Mouse (Mus musculus) liver, embryonic 16.5 days (tissue): ENCODE measurements at regions not wholly inside any gene's neighbourhood (a gene's known extent, or its start where the extent isn't known, plus 50 kb on each side); places are given as distances from the start of the nearest gene placed in this dataset.

Experiments used
- ATAC-seq: fragments of 200-750 bp; cut with Nextera tagmentation; 2 replicates; pipeline ENCODE4 v1.8.0; 2017; ENCODE audit warnings: low read depth, mild to moderate bottlenecking, moderate number of reproducible peaks, moderate library complexity
- H3K27ac ChIP-seq: fragments of 300-500 bp; sonication (generic); 2 replicates; pipeline ENCODE4 v1.5.1; 2014; ENCODE audit warnings: mild to moderate bottlenecking, low read length
- H3K27me3 ChIP-seq: fragments of 300-500 bp; sonication (generic); 2 replicates; pipeline ENCODE4 v1.6.1; 2014; ENCODE audit warnings: low read depth, low read length, mixed read lengths; ENCODE audit not compliant: control insufficient read depth, insufficient read depth
- H3K36me3 ChIP-seq: fragments of 300-500 bp; sonication (generic); 2 replicates; pipeline ENCODE4 v1.6.1; 2014; ENCODE audit warnings: mild to moderate bottlenecking; ENCODE audit not compliant: control insufficient read depth, insufficient read depth
- H3K4me1 ChIP-seq: fragments of 300-500 bp; sonication (generic); 2 replicates; pipeline ENCODE4 v1.6.1; 2014; ENCODE audit warnings: low read depth, low read length, mixed read lengths; ENCODE audit not compliant: control insufficient read depth
- H3K4me2 ChIP-seq: fragments of 300-500 bp; sonication (generic); 2 replicates; pipeline ENCODE4 v1.6.1; 2014; ENCODE audit warnings: low read depth, low read length, mixed read lengths
- H3K4me3 ChIP-seq: fragments of 300-500 bp; sonication (generic); 2 replicates; pipeline ENCODE4 v1.5.1; 2014; ENCODE audit warnings: low read depth, mild to moderate bottlenecking, low read length
- H3K9ac ChIP-seq: fragments of 300-500 bp; sonication (generic); 2 replicates; pipeline ENCODE4 v1.6.1; 2014; ENCODE audit warnings: low read depth, low read length
- H3K9me3 ChIP-seq: fragments of 300-500 bp; sonication (generic); replicated peaks from 2 replicates; pipeline ENCODE4 v1.6.1; 2016; ENCODE audit warnings: low read length; ENCODE audit not compliant: control insufficient read depth
- WGBS: fragments of 180-500 bp; shearing (Covaris S2); extraction: QIAGEN DNeasy Blood & Tissue Kit; methylation state at CpG from one replicate; pipeline ENCODE4 v1.1.7; 2014; ENCODE audit not compliant: insufficient replicate concordance; 5-methylcytosine and 5-hydroxymethylcytosine counted together

DNA sequence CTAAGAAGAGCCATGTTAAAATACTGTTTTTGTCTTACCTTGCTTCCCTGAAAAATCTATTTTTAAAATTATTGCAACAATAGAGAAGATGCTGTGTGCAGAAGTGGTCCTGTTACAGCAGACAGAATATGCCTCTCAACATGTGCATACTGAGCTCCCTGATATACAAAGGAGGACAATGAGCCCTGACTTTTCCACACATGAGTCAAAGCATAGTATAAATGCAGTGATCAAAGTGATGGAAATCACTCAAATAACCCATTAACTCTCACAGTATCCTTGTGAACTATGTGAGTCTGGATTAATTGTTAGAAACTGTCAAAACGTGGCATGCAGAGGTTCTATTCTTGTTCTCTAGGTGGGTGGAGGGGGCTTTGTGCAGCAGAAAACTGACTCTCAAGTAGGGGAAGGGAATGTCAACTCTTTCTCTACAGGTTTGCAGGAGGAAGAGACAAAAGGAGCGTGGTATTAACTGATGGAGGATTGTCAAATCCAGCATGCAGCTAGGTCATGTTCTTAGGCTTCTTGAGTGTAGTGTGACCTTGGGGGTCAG is 337.5 kb upstream of the Rarb start:
- no peak overlapping the region for H3K27ac ChIP-seq
- no peaks in the 10 kb centered on the region for H3K9me3 ChIP-seq
- H3K9ac ChIP-seq: no peak overlapping the region
- H3K4me3 ChIP-seq: no peak overlapping the region
- no peak for ATAC-seq
- no peak overlapping the region for H3K4me2 ChIP-seq
- H3K4me1 ChIP-seq: no peaks in the 10 kb centered on the region
- WGBS: 38% methylated on average over 2 of the region's 2 CpGs
- H3K36me3 ChIP-seq: no peaks in the 10 kb centered on the region
- H3K27me3 ChIP-seq: no peaks in the 10 kb centered on the region

DNA sequence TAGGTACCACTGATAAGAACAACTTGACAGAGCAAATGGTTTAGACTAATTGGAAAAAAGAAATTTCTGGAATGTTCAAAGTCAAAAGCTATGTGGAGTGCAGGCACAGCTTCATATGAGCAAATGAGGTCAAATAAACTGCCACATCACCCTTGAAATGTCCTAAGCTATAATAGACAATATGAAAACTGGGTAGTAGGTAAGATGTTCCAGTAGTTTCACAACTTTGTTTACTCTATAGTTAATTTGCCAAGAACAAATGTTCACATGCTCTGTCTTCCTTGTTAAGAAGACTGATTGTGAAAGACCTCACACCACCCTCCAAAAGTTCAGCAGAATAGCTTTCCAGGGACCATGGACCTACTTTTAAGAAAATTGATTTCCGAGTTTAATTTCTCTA is 301.7 kb upstream of the Rarb start:
- no peak for ATAC-seq
- H3K27ac ChIP-seq: no peak overlapping the region
- H3K4me1 ChIP-seq: no peaks in the 10 kb centered on the region
- no peak overlapping the region for H3K4me2 ChIP-seq
- no peaks in the 10 kb centered on the region for H3K36me3 ChIP-seq
- 40% methylated on average over 1 of the region's 1 CpGs for WGBS
- no peak overlapping the region for H3K4me3 ChIP-seq
- no peaks in the 10 kb centered on the region for H3K9me3 ChIP-seq
- H3K27me3 ChIP-seq: no peaks in the 10 kb centered on the region
- no peak overlapping the region for H3K9ac ChIP-seq

DNA sequence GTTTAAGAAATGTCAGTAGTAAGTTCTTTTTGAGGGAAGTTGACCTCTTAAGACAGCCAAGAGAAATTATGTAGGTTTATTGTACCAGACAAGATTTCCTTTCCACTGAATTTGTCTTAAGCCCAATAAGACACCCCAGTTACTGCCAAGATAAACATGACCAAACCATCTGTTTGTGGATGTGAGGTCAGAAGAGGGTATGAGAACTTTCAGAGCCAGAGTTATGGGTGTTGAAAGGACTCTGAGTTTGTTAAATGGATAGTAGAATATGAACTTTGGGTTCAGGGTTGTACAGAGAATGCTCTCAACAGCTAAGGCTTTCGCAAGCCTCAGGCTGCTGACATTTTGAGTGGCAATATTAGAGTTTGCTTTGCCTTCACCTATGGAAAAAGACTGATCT is 287.7 kb upstream of the Rarb start:
- WGBS: 59% methylated on average over 1 of the region's 1 CpGs
- Histone ChIP-seq H3K27ac (no peak overlapping the region), H3K9me3 (no peaks in the 10 kb centered on the region), H3K27me3 (no peaks in the 10 kb centered on the region), H3K4me3 (no peak overlapping the region), H3K36me3 (no peaks in the 10 kb centered on the region), H3K9ac (no peak overlapping the region), H3K4me2 (no peak overlapping the region), H3K4me1 (no peaks in the 10 kb centered on the region)
- no peak for ATAC-seq

DNA sequence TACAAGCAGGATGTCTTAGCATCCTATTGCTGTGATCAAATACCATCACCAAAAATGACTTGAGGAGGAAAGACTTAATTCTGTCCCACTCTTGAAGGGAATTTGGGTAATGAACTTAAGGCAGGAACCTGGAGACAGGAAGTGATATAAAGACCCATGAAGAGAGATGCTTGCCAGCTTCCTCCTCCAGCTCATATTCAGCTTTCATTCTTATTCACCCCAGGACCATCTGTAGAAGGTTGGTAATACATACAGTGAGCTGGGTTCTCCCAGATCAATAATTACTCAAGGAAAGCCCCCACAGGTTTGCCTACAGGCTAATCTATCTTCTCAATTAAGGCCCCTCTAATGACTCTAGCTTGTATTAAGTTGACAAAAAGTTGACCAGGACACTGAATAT is 283.5 kb upstream of the Rarb start:
- Histone ChIP-seq H3K4me2 (no peak overlapping the region), H3K9ac (no peak overlapping the region), H3K36me3 (no peaks in the 10 kb centered on the region), H3K27me3 (no peaks in the 10 kb centered on the region), H3K4me3 (no peak overlapping the region), H3K9me3 (no peaks in the 10 kb centered on the region), H3K27ac (no peak overlapping the region), H3K4me1 (no peaks in the 10 kb centered on the region)
- ATAC-seq: no peak

DNA sequence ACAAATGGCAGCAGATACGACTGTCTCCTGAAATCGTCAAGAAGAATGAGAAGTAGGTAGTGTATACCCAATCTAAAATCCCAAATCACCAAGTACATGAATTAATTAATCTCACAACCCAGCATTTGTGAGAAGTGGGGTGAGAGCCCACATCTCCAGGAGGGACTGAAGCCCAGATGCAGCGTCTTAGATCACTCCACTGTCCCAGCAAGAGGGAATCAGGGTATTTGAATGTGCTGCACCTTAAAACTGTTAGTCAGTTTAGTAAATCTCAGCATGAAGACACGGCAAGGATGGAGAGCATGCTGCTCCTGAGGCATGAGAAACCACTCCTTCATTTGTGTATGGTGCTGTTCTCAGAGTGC is 271.6 kb upstream of the Rarb start:
- Histone ChIP-seq H3K36me3 (no peaks in the 10 kb centered on the region), H3K27ac (no peak overlapping the region), H3K9me3 (no peaks in the 10 kb centered on the region), H3K9ac (no peak overlapping the region), H3K27me3 (no peaks in the 10 kb centered on the region), H3K4me1 (no peaks in the 10 kb centered on the region), H3K4me2 (no peak overlapping the region), H3K4me3 (no peak overlapping the region)
- no peak for ATAC-seq
- WGBS: 43% methylated on average over 4 of the region's 4 CpGs

DNA sequence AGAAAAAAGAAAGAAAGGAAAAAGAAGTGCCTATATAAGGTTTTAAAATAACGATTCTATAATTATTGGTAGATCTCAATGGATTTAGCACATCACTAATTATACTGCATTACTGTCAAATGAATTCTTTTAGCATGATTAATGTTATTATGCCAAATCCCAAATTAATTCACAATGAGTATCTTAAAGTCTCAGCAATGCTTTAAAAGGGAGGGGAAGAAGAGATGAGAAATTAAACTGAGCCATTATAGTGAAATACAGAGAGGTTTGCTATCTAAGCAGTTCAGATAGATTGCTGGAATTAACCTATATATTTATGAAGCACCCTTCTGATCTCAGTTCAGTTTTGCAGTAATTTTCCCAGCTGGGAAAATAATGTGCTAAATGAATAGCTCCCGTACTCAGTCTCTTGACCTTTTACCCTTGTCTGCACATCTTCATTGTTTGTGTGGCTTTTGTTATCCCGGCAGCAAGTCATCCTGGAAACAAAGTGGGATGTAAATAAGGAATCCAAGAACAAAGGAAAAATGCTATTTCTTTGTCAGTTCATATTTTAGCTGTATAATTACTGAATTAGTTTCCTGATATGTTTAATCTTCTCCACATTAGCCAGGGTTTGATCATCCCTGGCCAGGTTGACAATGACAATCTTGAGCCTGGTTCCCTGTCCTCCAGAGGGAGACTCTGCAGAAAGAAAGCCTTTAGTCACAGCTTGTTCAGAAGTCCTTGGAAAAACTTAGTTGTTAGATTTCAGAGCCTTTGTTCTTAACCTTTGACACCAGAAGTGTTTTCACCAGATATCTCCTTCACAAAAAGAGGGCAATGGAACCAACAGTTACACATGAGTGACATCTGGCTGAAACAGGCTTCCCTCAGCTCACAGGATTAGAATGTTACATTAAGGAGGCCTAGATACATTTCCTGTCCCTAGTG is 270.9 kb upstream of the Rarb start:
- Histone ChIP-seq H3K27ac (no peak overlapping the region), H3K9me3 (no peaks in the 10 kb centered on the region), H3K4me2 (no peak overlapping the region), H3K4me3 (no peak overlapping the region), H3K4me1 (no peaks in the 10 kb centered on the region), H3K36me3 (no peaks in the 10 kb centered on the region), H3K9ac (no peak overlapping the region), H3K27me3 (no peaks in the 10 kb centered on the region)
- 47% methylated on average over 3 of the region's 3 CpGs for WGBS
- ATAC-seq: no peak

DNA sequence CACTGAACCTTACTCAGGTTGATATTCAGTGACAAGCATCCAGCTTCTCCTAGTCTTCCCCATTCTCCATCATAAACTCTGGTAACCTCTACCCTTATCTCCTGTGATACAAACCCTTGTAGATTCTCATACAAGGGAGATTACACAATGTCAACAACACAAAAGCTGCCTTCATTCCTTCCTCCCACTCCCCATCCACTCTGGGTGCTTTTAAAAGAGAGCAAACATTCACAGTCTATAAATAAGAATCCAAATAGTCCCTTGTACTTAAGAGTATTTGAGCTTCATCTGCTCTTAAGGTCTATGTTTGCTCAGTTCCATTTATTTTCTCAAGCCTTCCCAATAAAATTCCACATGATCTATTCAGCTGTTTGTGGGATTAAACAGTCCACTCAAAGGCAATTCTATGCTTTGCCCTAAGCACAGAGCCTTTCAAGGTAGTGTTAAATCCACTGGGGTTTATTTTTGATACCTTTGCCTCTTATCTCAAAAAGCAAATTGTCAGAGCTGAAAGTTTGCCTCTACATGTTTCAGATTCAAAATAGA is 270.2 kb upstream of the Rarb start:
- Histone ChIP-seq H3K4me2 (no peak overlapping the region), H3K9ac (no peak overlapping the region), H3K36me3 (no peaks in the 10 kb centered on the region), H3K4me1 (no peaks in the 10 kb centered on the region), H3K4me3 (no peak overlapping the region), H3K27ac (no peak overlapping the region), H3K9me3 (no peaks in the 10 kb centered on the region), H3K27me3 (no peaks in the 10 kb centered on the region)
- ATAC-seq: no peak

DNA sequence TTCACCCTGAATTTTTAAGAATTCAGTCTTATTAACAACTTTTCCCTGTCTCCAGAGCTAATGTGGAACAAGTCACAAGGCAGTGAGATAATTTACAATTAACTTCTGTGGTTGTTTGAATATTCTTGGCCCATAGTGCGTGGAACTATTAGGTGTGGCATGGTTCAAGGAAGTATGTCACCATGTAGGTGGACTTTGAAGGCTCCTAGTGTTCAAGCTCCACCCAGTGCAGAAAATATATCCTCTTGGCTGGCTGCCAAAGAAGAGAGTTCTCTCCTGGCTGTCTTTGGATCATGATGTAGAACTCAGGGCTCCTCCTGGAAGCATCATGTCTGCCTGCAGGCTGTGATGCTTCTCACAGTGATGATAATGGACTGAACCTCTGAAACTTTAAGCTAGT is 268.9 kb upstream of the Rarb start:
- ATAC-seq: no peak
- Histone ChIP-seq H3K4me3 (no peak overlapping the region), H3K36me3 (no peaks in the 10 kb centered on the region), H3K27me3 (no peaks in the 10 kb centered on the region), H3K4me2 (no peak overlapping the region), H3K9me3 (no peaks in the 10 kb centered on the region), H3K9ac (no peak overlapping the region), H3K27ac (no peak overlapping the region), H3K4me1 (no peaks in the 10 kb centered on the region)
- WGBS: 56% methylated on average over 1 of the region's 1 CpGs

DNA sequence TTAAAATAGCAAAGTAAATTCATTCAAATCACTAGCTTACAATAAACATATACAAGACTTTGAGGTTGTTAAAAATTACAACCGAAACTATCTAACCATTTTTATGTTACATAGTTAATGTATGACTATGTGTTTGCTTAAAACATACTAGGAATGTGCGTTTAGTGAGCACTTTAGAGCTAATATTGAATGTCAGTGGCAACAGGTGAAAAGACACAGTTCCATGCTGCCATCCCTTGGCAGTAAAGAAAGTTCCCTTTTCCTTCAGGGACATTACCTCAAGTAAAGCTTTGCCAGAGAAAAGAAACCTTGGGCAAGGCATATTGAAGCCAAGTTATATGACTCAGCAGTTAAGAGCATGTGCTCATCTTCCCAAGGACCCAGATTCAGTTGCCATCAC is 265.0 kb upstream of the Rarb start:
- no peak overlapping the region for H3K4me3 ChIP-seq
- no peak overlapping the region for H3K9ac ChIP-seq
- H3K4me2 ChIP-seq: no peak overlapping the region
- H3K27ac ChIP-seq: no peak overlapping the region
- H3K27me3 ChIP-seq: no peaks in the 10 kb centered on the region
- no peak for ATAC-seq
- H3K4me1 ChIP-seq: no peaks in the 10 kb centered on the region
- H3K9me3 ChIP-seq: no peaks in the 10 kb centered on the region
- no peaks in the 10 kb centered on the region for H3K36me3 ChIP-seq
- WGBS: 44% methylated on average over 2 of the region's 2 CpGs
